Mouse (Mus musculus) embryonic facial prominence, embryonic 11.5 days (tissue): ENCODE results near the gene Pam16. TPM values are rescaled to one million over a fixed set of nuclear protein-coding genes. Genes with fewer than 3 reads are reported as not detected.

Experiments
- ATAC-seq: fragments of 200-750 bp; cut with Nextera tagmentation; replicated peaks from 2 replicates; pipeline ENCODE4 v1.8.0; 2017; ENCODE audit warnings: low read depth; ENCODE audit not compliant: insufficient number of reproducible peaks, low FRiP score, low TSS enrichment
- DNase-seq: peaks from one replicate; pipeline ENCODE4 v3.0.0-alpha.2; 2015; ENCODE audit warnings: low spot score
- H3K27ac ChIP-seq: fragments of 300-500 bp; sonication (generic); replicated peaks from 2 replicates; pipeline ENCODE4 v1.5.1; 2014; ENCODE audit warnings: mild to moderate bottlenecking, low read depth, low read length, control low read depth
- H3K27me3 ChIP-seq: fragments of 300-500 bp; sonication (generic); 2 replicates; pipeline ENCODE4 v1.6.1; 2014; ENCODE audit warnings: mild to moderate bottlenecking, low read length, moderate library complexity, mixed read lengths; ENCODE audit not compliant: control insufficient read depth, insufficient read depth
- H3K36me3 ChIP-seq: fragments of 300-500 bp; sonication (generic); replicated peaks from 2 replicates; pipeline ENCODE4 v1.6.1; 2014; ENCODE audit warnings: low read depth, mild to moderate bottlenecking, low read length, moderate library complexity, mixed read lengths; ENCODE audit not compliant: control insufficient read depth, insufficient read depth
- H3K4me1 ChIP-seq: fragments of 300-500 bp; sonication (generic); 2 replicates; pipeline ENCODE4 v1.6.1; 2014; ENCODE audit warnings: low read length, mixed read lengths; ENCODE audit not compliant: control insufficient read depth, insufficient read depth
- H3K4me2 ChIP-seq: fragments of 300-500 bp; sonication (generic); 2 replicates; pipeline ENCODE4 v1.6.1; 2014; ENCODE audit warnings: low read depth, mild to moderate bottlenecking, control low read depth, low read length, moderate library complexity
- H3K4me3 ChIP-seq: fragments of 300-500 bp; sonication (generic); 2 replicates; pipeline ENCODE4 v1.5.1; 2014; ENCODE audit warnings: low read depth, low read length, control low read depth
- H3K9ac ChIP-seq: fragments of 300-500 bp; sonication (generic); replicated peaks from 2 replicates; pipeline ENCODE4 v1.6.1; 2014; ENCODE audit warnings: mild to moderate bottlenecking, control low read depth, low read length
- H3K9me3 ChIP-seq: fragments of 300-500 bp; sonication (generic); replicated peaks from 2 replicates; pipeline ENCODE4 v1.6.1; 2016; ENCODE audit warnings: mild to moderate bottlenecking, low read length, inconsistent platforms, mixed read lengths; ENCODE audit not compliant: control insufficient read depth
- whole genome bisulfite sequencing: fragments of 180-500 bp; shearing (Covaris S2); extraction: QIAGEN DNeasy Blood & Tissue Kit; methylation state at CpG from one replicate; pipeline ENCODE4 v1.1.7; 2014; 5-methylcytosine and 5-hydroxymethylcytosine counted together
- polyA plus RNA-seq: library from polyadenylated mRNA; unstranded; fragments of >200 nt; fragmentation: Nextera tagmentation; extraction: Ambion mirVana; gene quantifications from 2 replicates; pipeline ENCODE4 v1.2.1, GENCODE M21; 2014

The Pam16 gene
- polyA plus RNA-seq, 1 experiment from 2014 or later: 105 TPM

GRCm38 (mm10) chr16:4635760-4636159 lies 11.0 kb upstream of the Pam16 start:
- H3K9me3 ChIP-seq: no peaks in the 10 kb centered on the region
- 0 out of 2 replicates have a peak overlapping the region, but pooled peaks have one; percentile 9 for H3K9ac ChIP-seq
- no peak overlapping the region for H3K4me3 ChIP-seq
- 68% methylated on average over 4 of the region's 4 CpGs for WGBS
- H3K4me2 ChIP-seq: no peak overlapping the region
- H3K4me1 ChIP-seq: no peaks in the 10 kb centered on the region
- H3K36me3 ChIP-seq: no peaks in the 10 kb centered on the region
- no peaks in the 10 kb centered on the region for H3K27me3 ChIP-seq
- H3K27ac ChIP-seq: no peak overlapping the region
- DNase-seq (no peak), ATAC-seq (no peak)

GRCm38 (mm10) chr16:4634681-4635080 lies 9.9 kb upstream of the Pam16 start:
- no peak overlapping the region for H3K4me3 ChIP-seq
- no peaks in the 10 kb centered on the region for H3K4me1 ChIP-seq
- no peak overlapping the region for H3K27ac ChIP-seq
- no peak for DNase-seq
- ATAC-seq: no peak
- H3K27me3 ChIP-seq: no peaks in the 10 kb centered on the region
- H3K4me2 ChIP-seq: no peak overlapping the region
- H3K9ac ChIP-seq: no peak overlapping the region
- WGBS: 93% methylated on average over 9 of the region's 9 CpGs
- no peaks in the 10 kb centered on the region for H3K9me3 ChIP-seq
- H3K36me3 ChIP-seq: no peaks in the 10 kb centered on the region

GRCm38 (mm10) chr16:4633661-4634060 lies 8.9 kb upstream of the Pam16 start:
- Histone ChIP-seq H3K4me3 (no peak overlapping the region), H3K4me1 (no peaks in the 10 kb centered on the region), H3K36me3 (no peaks in the 10 kb centered on the region), H3K9ac (no peak overlapping the region), H3K27me3 (no peaks in the 10 kb centered on the region), H3K27ac (no peak overlapping the region), H3K4me2 (no peak overlapping the region), H3K9me3 (no peaks in the 10 kb centered on the region)
- ATAC-seq (no peak), DNase-seq (no peak)
- 85% methylated on average over 3 of the region's 3 CpGs for WGBS

- H3K27me3 ChIP-seq: no peaks in the 10 kb centered on the region
- no peaks in the 10 kb centered on the region for H3K9me3 ChIP-seq
- whole genome bisulfite sequencing: 44% methylated on average over 7 of the region's 7 CpGs
- DNase-seq (peak; percentile 77), ATAC-seq (peak; percentile 24; the same call in 1 of the 2 replicates)
- H3K4me2 ChIP-seq: no peak overlapping the region
- H3K4me3 ChIP-seq: no peak overlapping the region
- H3K4me1 ChIP-seq: no peaks in the 10 kb centered on the region
- no peak overlapping the region for H3K27ac ChIP-seq
- H3K36me3 ChIP-seq: no peaks in the 10 kb centered on the region; the same call in 1 of the 2 replicates
- H3K9ac ChIP-seq: no peak overlapping the region
Observed at GRCm38 (mm10) chr16:4632050-4632449, 7.3 kb upstream of the Pam16 start.

- H3K9ac ChIP-seq: no peak overlapping the region
- H3K36me3 ChIP-seq: no peaks in the 10 kb centered on the region; the same call in 1 of the 2 replicates
- H3K4me1 ChIP-seq: no peaks in the 10 kb centered on the region
- no peaks in the 10 kb centered on the region for H3K27me3 ChIP-seq
- DNase-seq (peak; percentile 88), ATAC-seq (peak; percentile 36; the same call in 1 of the 2 replicates)
- H3K27ac ChIP-seq: no peak overlapping the region
- no peak overlapping the region for H3K4me3 ChIP-seq
- no peak overlapping the region for H3K4me2 ChIP-seq
- H3K9me3 ChIP-seq: no peaks in the 10 kb centered on the region
- 24% methylated on average over 6 of the region's 6 CpGs for WGBS
Observed at GRCm38 (mm10) chr16:4629950-4630349, 5.2 kb upstream of the Pam16 start.

- WGBS: 89% methylated on average over 9 of the region's 9 CpGs
- Histone ChIP-seq H3K4me2 (no peak overlapping the region), H3K4me3 (no peak overlapping the region), H3K9me3 (no peaks in the 10 kb centered on the region), H3K36me3 (no peaks in the 10 kb centered on the region; the same call in 1 of the 2 replicates), H3K27ac (no peak overlapping the region), H3K4me1 (no peaks in the 10 kb centered on the region), H3K27me3 (no peaks in the 10 kb centered on the region), H3K9ac (no peak overlapping the region)
- no peak for DNase-seq
- ATAC-seq: no peak
Observed at GRCm38 (mm10) chr16:4628898-4629419, 4.2 kb upstream of the Pam16 start.

GRCm38 (mm10) chr16:4627105-4627504 lies 2.3 kb upstream of the Pam16 start:
- H3K36me3 ChIP-seq: no peaks in the 10 kb centered on the region; the same call in 1 of the 2 replicates
- ATAC-seq (no peak), DNase-seq (no peak)
- no peak overlapping the region for H3K27ac ChIP-seq
- 87% methylated on average over 6 of the region's 6 CpGs for WGBS
- H3K9ac ChIP-seq: no peak overlapping the region
- no peak overlapping the region for H3K4me3 ChIP-seq
- H3K27me3 ChIP-seq: no peaks in the 10 kb centered on the region
- no peaks in the 10 kb centered on the region for H3K9me3 ChIP-seq
- no peaks in the 10 kb centered on the region for H3K4me1 ChIP-seq
- H3K4me2 ChIP-seq: no peak overlapping the region

- DNase-seq: no peak
Observed at GRCm38 (mm10) chr16:4624074-4624473, 714 bp downstream of the Pam16 start.

More at GRCm38 (mm10) chr16:4624074-4624473, 714 bp downstream of the Pam16 start:
- H3K4me2 ChIP-seq: peak overlapping the region; percentile 75
- peak overlapping the region; percentile 72 for H3K4me3 ChIP-seq
- peak overlapping the region; percentile 87 for H3K9ac ChIP-seq
- H3K9me3 ChIP-seq: no peaks in the 10 kb centered on the region
- no peaks in the 10 kb centered on the region for H3K27me3 ChIP-seq
- no peaks in the 10 kb centered on the region for H3K4me1 ChIP-seq
- WGBS: 19% methylated on average over 9 of the region's 9 CpGs
- no peak for ATAC-seq
- H3K36me3 ChIP-seq: no peaks in the 10 kb centered on the region; the same call in 1 of the 2 replicates
- 0 out of 2 replicates have a peak overlapping the region, but pooled peaks have one; percentile 47 for H3K27ac ChIP-seq
